Mouse (Mus musculus): ENCODE results near the gene Stk11ip. TPM values are rescaled to one million over a fixed set of nuclear protein-coding genes. Genes with fewer than 3 reads are reported as not detected.

Stk11ip gene
- polyA plus RNA-seq, 1 experiment from 2014 or later = 14.3 TPM

DNA sequence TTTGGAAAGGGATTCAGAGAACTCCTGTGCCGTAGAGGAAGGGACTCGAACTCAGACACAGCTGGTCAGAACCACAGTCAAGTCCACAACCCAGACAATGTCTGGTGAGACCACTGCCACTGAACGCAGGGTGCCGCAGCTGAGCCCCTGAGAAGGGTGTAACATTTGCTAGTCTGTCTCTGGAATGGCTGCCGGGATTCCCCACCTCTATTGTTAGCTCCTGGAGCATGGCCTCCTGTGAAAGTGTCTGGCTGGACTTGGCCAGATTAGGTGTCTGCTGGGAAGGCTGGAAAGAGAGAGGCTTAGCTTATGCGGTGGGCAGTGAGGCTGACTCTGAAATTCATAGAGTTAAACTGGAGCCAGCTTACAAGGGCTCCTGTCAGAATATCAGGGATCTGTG lies 49.1 kb downstream of the Stk11ip start:
- Histone ChIP-seq H3K4me3 (ENCODE audit: low read length) (no peak overlapping the region), H3K4me1 (ENCODE audit: control insufficient read depth, insufficient read depth, low read length) (peaks cover 29% of the 10 kb centered on the region), H3K27me3 (ENCODE audit: control insufficient read depth, insufficient read depth, low read length) (no peaks in the 10 kb centered on the region), H3K9me3 (replicated peaks; ENCODE audit: control insufficient read depth, low read length) (no peaks in the 10 kb centered on the region), H3K36me3 (ENCODE audit: control insufficient read depth, insufficient read depth) (no peaks in the 10 kb centered on the region), H3K27ac (ENCODE audit: low read length) (peak overlapping the region; percentile 89), H3K4me2 (ENCODE audit: low read depth, low read length) (no peak overlapping the region), H3K9ac (ENCODE audit: low read length) (peak overlapping the region; percentile 20; the same call in 1 of the 2 replicates)
- 41% methylated on average over 6 of the region's 6 CpGs for WGBS
- peak; percentile 83 for ATAC-seq (replicated peaks; ENCODE audit: extremely low read depth, insufficient read depth, low FRiP score)

GRCm38 (mm10) chr1:75572776-75573175 lies 51.4 kb downstream of the Stk11ip start:
- H3K27me3 ChIP-seq (ENCODE audit: control insufficient read depth, insufficient read depth, low read length) = no peaks in the 10 kb centered on the region
- H3K4me2 ChIP-seq (ENCODE audit: low read depth, low read length) = no peak overlapping the region
- no peak overlapping the region for H3K27ac ChIP-seq (ENCODE audit: low read length)
- peaks cover 21% of the 10 kb centered on the region for H3K4me1 ChIP-seq (ENCODE audit: control insufficient read depth, insufficient read depth, low read length)
- 88% methylated on average over 6 of the region's 6 CpGs for WGBS
- ATAC-seq (replicated peaks; ENCODE audit: extremely low read depth, insufficient read depth, low FRiP score) = no peak
- H3K9me3 ChIP-seq (replicated peaks; ENCODE audit: control insufficient read depth, low read length) = no peaks in the 10 kb centered on the region
- H3K36me3 ChIP-seq (ENCODE audit: control insufficient read depth, insufficient read depth) = no peaks in the 10 kb centered on the region
- no peak overlapping the region for H3K9ac ChIP-seq (ENCODE audit: low read length)
- no peak overlapping the region for H3K4me3 ChIP-seq (ENCODE audit: low read length)

DNA sequence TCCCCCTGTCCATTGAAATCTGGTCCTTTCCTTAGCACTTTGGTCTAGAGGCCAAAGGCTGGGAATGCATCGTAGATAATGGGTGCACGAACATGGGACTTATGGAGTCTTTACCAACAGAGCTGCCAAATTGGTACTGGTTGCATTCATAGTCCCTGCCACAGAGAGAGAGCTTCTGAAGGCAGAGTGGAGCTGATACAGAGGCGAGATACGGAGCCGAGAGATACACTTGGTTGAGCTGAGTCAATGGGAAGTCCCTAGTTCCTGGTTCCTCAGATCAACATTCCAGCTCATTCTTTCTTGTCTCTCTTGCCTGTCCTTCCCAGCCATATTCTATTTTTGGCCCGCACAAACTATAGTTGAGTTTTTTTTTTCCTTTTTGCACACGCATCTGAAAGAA lies 52.4 kb downstream of the Stk11ip start:
- WGBS = 48% methylated on average over 7 of the region's 7 CpGs
- Histone ChIP-seq H3K4me1 (ENCODE audit: control insufficient read depth, insufficient read depth, low read length) (peaks cover 21% of the 10 kb centered on the region), H3K4me2 (ENCODE audit: low read depth, low read length) (no peak overlapping the region), H3K36me3 (ENCODE audit: control insufficient read depth, insufficient read depth) (no peaks in the 10 kb centered on the region), H3K27me3 (ENCODE audit: control insufficient read depth, insufficient read depth, low read length) (no peaks in the 10 kb centered on the region), H3K4me3 (ENCODE audit: low read length) (no peak overlapping the region), H3K27ac (ENCODE audit: low read length) (no peak overlapping the region), H3K9ac (ENCODE audit: low read length) (no peak overlapping the region), H3K9me3 (replicated peaks; ENCODE audit: control insufficient read depth, low read length) (no peaks in the 10 kb centered on the region)
- no peak for ATAC-seq (replicated peaks; ENCODE audit: extremely low read depth, insufficient read depth, low FRiP score)

DNA sequence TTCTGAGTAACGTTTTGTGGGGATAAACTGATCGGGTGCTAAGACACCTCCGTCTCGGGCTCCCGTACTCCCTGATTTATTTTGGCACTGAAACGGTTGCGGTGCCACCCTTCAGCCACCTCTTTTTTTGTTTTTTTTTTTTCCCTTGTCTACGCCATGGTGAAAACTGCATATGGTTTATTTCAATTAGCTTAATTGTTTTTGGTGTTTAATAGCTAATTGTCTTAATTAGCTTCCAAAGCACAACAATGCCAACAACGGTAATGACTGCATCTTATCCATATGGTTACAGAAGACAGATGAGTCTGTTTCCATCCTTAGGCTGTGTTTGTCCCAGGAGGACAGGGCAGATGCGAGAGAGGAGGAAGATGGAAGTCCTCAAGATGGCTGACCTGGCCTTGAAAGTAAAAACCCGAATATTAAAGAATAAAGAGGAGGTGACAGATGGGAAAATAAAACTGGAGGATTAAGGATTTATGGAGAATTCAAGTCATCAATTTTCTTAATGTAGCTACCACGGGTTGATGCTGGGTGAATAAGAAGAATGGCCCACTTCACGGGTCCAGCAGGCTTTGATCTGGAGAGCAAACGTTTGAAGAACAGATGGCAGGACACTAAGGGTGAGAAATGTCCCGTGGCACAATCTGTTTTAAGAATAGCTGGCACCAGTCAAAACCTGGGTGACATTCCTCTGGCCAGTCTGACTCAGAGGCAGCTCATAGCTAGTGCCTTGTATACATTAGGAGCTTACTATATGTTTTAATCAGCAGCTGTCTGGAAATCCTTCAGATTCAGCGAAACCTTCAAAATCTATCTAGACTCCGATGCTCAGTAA lies 53.4 kb downstream of the Stk11ip start:
- no peak overlapping the region for H3K27ac ChIP-seq (ENCODE audit: low read length)
- no peaks in the 10 kb centered on the region for H3K36me3 ChIP-seq (ENCODE audit: control insufficient read depth, insufficient read depth)
- 74% methylated on average over 17 of the region's 17 CpGs for WGBS
- no peaks in the 10 kb centered on the region for H3K27me3 ChIP-seq (ENCODE audit: control insufficient read depth, insufficient read depth, low read length)
- H3K9ac ChIP-seq (ENCODE audit: low read length) = no peak overlapping the region
- no peak overlapping the region for H3K4me3 ChIP-seq (ENCODE audit: low read length)
- no peak for ATAC-seq (replicated peaks; ENCODE audit: extremely low read depth, insufficient read depth, low FRiP score)
- no peaks in the 10 kb centered on the region for H3K9me3 ChIP-seq (replicated peaks; ENCODE audit: control insufficient read depth, low read length)
- H3K4me2 ChIP-seq (ENCODE audit: low read depth, low read length) = no peak overlapping the region
- peaks cover 21% of the 10 kb centered on the region for H3K4me1 ChIP-seq (ENCODE audit: control insufficient read depth, insufficient read depth, low read length)

- Histone ChIP-seq H3K4me2 (ENCODE audit: low read depth, low read length) (no peak overlapping the region), H3K9me3 (replicated peaks; ENCODE audit: control insufficient read depth, low read length) (no peaks in the 10 kb centered on the region), H3K36me3 (ENCODE audit: control insufficient read depth, insufficient read depth) (no peaks in the 10 kb centered on the region), H3K4me3 (ENCODE audit: low read length) (no peak overlapping the region), H3K27ac (ENCODE audit: low read length) (no peak overlapping the region), H3K9ac (ENCODE audit: low read length) (no peak overlapping the region), H3K27me3 (ENCODE audit: control insufficient read depth, insufficient read depth, low read length) (no peaks in the 10 kb centered on the region), H3K4me1 (ENCODE audit: control insufficient read depth, insufficient read depth, low read length) (no peaks in the 10 kb centered on the region)
- no peak for ATAC-seq (replicated peaks; ENCODE audit: extremely low read depth, insufficient read depth, low FRiP score)
- 62% methylated on average over 7 of the region's 7 CpGs for WGBS
These were observed 60.8 kb downstream of the Stk11ip start for GRCm38 (mm10) chr1:75581936-75582624.

- Histone ChIP-seq H3K9me3 (replicated peaks; ENCODE audit: control insufficient read depth, low read length) (no peaks in the 10 kb centered on the region), H3K27ac (ENCODE audit: low read length) (no peak overlapping the region), H3K9ac (ENCODE audit: low read length) (no peak overlapping the region), H3K36me3 (ENCODE audit: control insufficient read depth, insufficient read depth) (no peaks in the 10 kb centered on the region), H3K27me3 (ENCODE audit: control insufficient read depth, insufficient read depth, low read length) (no peaks in the 10 kb centered on the region), H3K4me3 (ENCODE audit: low read length) (no peak overlapping the region), H3K4me1 (ENCODE audit: control insufficient read depth, insufficient read depth, low read length) (no peaks in the 10 kb centered on the region), H3K4me2 (ENCODE audit: low read depth, low read length) (no peak overlapping the region)
- no peak for ATAC-seq (replicated peaks; ENCODE audit: extremely low read depth, insufficient read depth, low FRiP score)
- WGBS = 79% methylated on average over 5 of the region's 5 CpGs
These were observed 61.3 kb downstream of the Stk11ip start for GRCm38 (mm10) chr1:75582625-75582956.

DNA sequence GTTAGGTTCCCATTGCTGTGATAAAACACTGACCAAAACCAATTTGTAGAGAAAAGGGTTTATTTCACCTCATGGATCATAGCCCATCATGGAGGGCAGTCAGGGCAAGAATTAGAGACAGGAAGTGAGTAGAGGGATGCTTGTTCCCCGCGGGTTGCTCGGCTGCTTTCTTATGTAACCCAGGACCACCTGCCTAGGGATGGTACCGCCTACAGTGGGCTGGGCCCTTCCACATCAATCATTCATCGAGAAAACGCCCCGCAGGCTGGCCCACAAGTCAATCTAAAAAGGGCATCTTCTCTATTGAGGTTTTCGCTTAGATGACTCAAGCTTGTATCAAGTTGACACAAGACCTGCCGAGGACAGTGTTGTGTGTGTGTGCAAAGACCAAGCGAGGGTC lies 61.7 kb downstream of the Stk11ip start:
- no peak overlapping the region for H3K27ac ChIP-seq (ENCODE audit: low read length)
- H3K4me2 ChIP-seq (ENCODE audit: low read depth, low read length) = no peak overlapping the region
- WGBS = 73% methylated on average over 10 of the region's 10 CpGs
- H3K9me3 ChIP-seq (replicated peaks; ENCODE audit: control insufficient read depth, low read length) = no peaks in the 10 kb centered on the region
- H3K36me3 ChIP-seq (ENCODE audit: control insufficient read depth, insufficient read depth) = no peaks in the 10 kb centered on the region
- H3K4me1 ChIP-seq (ENCODE audit: control insufficient read depth, insufficient read depth, low read length) = peaks cover 3% of the 10 kb centered on the region
- H3K4me3 ChIP-seq (ENCODE audit: low read length) = no peak overlapping the region
- ATAC-seq (replicated peaks; ENCODE audit: extremely low read depth, insufficient read depth, low FRiP score) = no peak
- no peaks in the 10 kb centered on the region for H3K27me3 ChIP-seq (ENCODE audit: control insufficient read depth, insufficient read depth, low read length)
- H3K9ac ChIP-seq (ENCODE audit: low read length) = no peak overlapping the region

GRCm38 (mm10) chr1:75586791-75587190 lies 65.5 kb downstream of the Stk11ip start:
- no peaks in the 10 kb centered on the region for H3K9me3 ChIP-seq (replicated peaks; ENCODE audit: control insufficient read depth, low read length)
- H3K4me2 ChIP-seq (ENCODE audit: low read depth, low read length) = no peak overlapping the region
- H3K4me1 ChIP-seq (ENCODE audit: control insufficient read depth, insufficient read depth, low read length) = peaks cover 21% of the 10 kb centered on the region
- ATAC-seq (replicated peaks; ENCODE audit: extremely low read depth, insufficient read depth, low FRiP score) = no peak
- H3K36me3 ChIP-seq (ENCODE audit: control insufficient read depth, insufficient read depth) = no peaks in the 10 kb centered on the region
- H3K27me3 ChIP-seq (ENCODE audit: control insufficient read depth, insufficient read depth, low read length) = no peaks in the 10 kb centered on the region
- 70% methylated on average over 3 of the region's 3 CpGs for WGBS
- no peak overlapping the region for H3K27ac ChIP-seq (ENCODE audit: low read length)
- H3K9ac ChIP-seq (ENCODE audit: low read length) = no peak overlapping the region
- H3K4me3 ChIP-seq (ENCODE audit: low read length) = no peak overlapping the region

Data from heart, embryonic 16.5 days (tissue).